Mouse (Mus musculus) spleen, adult 2 months (tissue): ENCODE measurements at regions not wholly inside any gene's neighbourhood (a gene's known extent, or its start where the extent isn't known, plus 50 kb on each side); places are given as distances from the start of the nearest gene placed in this dataset.

Source experiments
- CTCF ChIP-seq: fragments of 200-500 bp; IDR thresholded peaks from 2 replicates; pipeline ENCODE4 v1.5.1; 2011; ENCODE audit warnings: mild to moderate bottlenecking, inconsistent platforms; ENCODE audit not compliant: insufficient read depth, insufficient read length, insufficient replicate concordance; ENCODE audit errors: extremely low read depth
- POLR2A ChIP-seq: fragments of 200-500 bp; IDR thresholded peaks from 2 replicates; pipeline ENCODE4 v1.6.1; 2011; ENCODE audit warnings: low read depth, low read length, inconsistent platforms

- TF ChIP-seq CTCF (no peak), POLR2A (no peak)
These were observed 187.0 kb upstream of the Mgmt start for GRCm38 (mm10) chr7:136707200-136708003.
